Mouse (Mus musculus): ENCODE data around the gene Gdap2.

The Gdap2 gene

GRCm38 (mm10) chr3:100162315-100163105 is at the start of gene Gdap2, which contains the start of gene Wdr3:
Gdap2 (plus strand) TSS chr3:100162381.
Wdr3 (minus strand) TSS chr3:100162407.
- peak; percentile 93 to 95 for DNase-seq

DNA sequence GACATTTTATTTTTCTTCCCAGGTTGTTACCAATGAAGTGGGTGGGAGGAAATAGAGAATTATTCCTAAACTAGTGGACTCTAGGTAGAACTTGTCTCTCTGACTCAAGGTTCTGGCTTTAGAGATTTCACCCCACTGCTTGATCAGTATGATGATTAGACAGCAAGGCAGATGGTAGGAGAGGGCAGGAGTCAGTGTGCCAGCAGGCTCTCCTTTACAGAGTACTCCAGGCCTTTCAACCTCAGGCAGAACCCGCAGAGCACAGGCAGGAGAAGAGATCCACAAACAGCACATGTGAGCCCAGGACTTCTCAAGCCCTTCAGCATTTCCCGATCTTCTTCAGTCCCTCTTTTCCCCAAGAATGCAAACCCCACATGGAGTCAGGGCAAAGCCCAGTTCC is 43.5 kb upstream of the Gdap2 start:
- peak; percentile 29 to 49 for DNase-seq

- peak; percentile 59 to 75 for DNase-seq
These were observed 40.2 kb upstream of the Gdap2 start for GRCm38 (mm10) chr3:100121961-100122360.

DNA sequence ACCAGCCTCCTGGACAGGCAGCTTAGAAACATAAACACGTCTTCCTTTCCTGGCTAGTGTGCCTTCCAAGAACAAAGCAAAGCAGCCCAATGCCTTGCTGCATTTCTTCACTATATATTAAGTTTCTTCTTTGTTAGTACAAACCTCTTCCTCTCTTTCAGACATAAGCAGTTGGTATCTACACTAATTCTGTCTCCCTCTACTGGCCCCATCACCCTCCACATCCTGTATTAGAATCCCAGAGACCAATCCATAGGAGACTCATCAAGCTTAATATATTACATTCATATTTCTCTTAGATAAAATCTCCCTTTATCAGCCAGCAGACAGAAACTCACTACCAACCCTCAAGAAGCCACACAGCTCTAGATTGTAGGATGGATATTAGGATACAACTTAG is 39.7 kb upstream of the Gdap2 start:
- DNase-seq, result no peak

- DNase-seq, result no peak
These were observed 1.3 kb upstream of the Gdap2 start for GRCm38 (mm10) chr3:100160682-100161445.

- DNase-seq, result no peak
These were observed 391 bp upstream of the Gdap2 start for GRCm38 (mm10) chr3:100161665-100162314.

GRCm38 (mm10) chr3:100163556-100163955 is 1.4 kb downstream of the Gdap2 start:
- peak in 1 of 2 experiments; percentile 13 for DNase-seq

DNA sequence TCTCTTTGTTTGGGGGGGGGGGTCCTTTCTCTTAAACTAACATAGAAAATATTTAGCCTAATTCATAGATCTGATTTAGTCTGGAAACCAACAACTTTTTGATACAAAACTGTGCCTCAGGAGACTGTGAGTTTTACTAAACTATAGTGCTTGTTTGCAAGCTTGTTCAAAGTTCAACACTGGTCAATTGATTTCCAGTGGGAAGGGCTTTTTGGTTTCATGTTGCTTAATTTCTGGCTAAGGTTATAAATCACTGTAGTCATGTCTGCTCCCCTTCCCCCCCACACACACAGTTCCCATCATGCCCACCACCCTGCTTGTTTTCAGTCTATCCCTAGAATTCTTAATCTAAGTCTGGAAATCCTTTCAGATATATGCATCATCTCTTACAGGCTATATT is 2.8 kb downstream of the Gdap2 start:
- DNase-seq, result no peak

- no peak for DNase-seq
These were observed 13.8 kb downstream of the Gdap2 start for GRCm38 (mm10) chr3:100176031-100176430.

GRCm38 (mm10) chr3:100180471-100180870 is 18.3 kb downstream of the Gdap2 start:
- DNase-seq, result no peak

DNA sequence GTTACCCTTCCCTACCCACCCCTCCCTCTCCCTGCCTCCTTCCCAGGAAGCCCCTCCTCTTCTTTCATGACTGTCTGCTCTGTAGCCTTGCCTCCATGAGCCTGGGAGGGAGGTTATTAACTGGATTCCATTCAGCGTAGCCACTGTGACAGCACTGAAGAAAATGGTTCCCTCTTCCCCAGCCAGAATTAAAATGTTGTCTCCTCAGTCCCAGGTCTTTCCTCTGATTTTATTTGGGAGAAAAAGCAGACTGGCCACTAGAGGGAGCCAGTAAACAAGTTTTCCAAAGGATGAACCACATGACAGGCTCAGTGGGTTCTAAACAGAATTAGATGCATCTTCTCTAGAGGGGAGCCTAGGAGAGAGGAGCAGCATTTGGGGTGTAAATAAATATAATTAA is 27.3 kb downstream of the Gdap2 start:
- peak; percentile 34 to 71 for DNase-seq

DNA sequence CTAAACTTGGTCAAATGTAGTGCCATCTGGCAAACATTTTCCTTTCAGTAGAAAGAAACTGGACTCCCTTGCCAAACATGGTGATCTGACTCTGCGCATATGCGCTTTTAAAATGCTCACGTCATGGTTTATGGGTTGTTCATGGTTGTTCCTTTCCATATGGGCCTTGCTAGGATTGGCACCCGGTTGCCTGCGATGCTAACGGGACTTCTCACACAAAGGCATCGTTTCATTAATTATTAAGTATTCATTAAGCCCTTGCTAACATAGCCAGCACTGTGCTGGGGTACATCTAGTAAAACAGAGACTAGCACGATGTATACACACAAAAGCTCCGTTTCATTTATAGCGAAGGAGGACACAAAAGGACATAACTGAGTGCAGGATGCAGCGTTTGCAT is 27.7 kb downstream of the Gdap2 start:
- no peak for DNase-seq

GRCm38 (mm10) chr3:100194210-100194609 is 32.0 kb downstream of the Gdap2 start:
- no peak for DNase-seq

GRCm38 (mm10) chr3:100201554-100201953 is 39.4 kb downstream of the Gdap2 start:
- DNase-seq, result no peak

GRCm38 (mm10) chr3:100206973-100207372 is 44.8 kb downstream of the Gdap2 start:
- DNase-seq, result no peak

- no peak for DNase-seq
These were observed 53.3 kb downstream of the Gdap2 start for GRCm38 (mm10) chr3:100215469-100215868.

DNA sequence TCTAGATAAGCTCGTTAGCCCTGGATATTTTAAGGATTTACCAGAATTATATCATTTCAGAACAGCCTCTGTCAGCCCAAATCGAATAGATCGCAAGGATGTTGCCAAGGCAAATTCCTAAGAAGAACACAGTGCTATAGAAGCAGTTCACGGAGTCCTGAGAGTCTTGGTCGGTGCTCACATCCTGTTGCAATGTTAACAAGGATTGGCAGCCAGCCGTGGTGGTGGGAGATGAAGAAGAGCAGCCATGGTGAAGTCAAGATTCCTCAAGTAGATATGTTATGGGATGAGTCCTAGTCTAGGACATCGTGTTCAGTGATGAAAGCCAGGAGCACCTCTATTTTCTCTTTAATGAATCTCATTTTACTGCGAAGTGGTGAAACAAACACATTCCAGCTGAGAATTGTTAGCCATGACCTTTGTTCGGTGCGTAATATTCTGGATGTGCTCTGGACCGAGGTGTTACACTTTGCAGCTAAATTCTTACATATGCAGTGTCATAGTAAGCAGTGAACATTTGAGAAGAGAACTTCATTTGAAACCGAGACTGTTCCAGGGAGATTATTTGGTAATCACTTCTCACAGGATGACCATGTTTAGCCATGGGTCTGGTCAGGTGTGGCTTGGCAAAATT is 63.3 kb downstream of the Gdap2 start:
- DNase-seq, result no peak

DNA sequence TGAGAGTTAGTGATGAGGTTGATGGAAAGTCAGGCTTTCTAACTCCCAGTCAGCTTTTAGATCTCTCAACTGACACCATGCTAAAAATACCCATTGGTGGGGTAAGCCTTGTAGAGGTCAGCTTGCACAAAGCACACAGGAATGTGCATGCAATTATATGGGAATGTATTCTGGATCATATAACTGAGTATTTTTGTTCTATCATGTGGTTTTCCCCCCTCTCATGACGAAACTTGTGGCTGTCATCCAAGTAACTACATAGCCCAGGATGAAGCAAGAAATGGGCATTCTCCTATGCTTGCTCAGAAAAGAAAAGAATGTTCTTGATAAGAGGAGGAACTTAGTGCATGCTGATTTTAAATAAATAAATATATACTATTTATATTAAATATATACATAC is 65.3 kb downstream of the Gdap2 start:
- no peak for DNase-seq

DNA sequence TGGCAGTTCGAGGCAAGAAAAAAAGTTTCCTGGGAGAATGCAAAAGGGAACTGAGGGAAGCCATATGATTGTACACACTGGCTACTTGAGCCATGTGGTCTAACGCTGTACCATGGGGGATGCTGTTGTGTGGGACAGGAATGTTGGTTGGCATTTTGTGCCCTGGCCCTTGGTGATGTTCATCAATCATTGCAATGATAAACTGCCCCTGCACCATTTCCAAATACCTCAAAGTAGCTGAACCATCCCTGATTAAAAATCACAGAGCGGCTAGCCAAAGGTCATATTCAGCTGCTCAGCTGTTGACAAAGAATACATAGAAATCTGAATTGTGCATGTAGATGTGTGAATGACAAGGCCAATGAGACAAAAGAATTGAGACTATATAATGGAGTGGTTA is 66.8 kb downstream of the Gdap2 start:
- no peak for DNase-seq

DNA sequence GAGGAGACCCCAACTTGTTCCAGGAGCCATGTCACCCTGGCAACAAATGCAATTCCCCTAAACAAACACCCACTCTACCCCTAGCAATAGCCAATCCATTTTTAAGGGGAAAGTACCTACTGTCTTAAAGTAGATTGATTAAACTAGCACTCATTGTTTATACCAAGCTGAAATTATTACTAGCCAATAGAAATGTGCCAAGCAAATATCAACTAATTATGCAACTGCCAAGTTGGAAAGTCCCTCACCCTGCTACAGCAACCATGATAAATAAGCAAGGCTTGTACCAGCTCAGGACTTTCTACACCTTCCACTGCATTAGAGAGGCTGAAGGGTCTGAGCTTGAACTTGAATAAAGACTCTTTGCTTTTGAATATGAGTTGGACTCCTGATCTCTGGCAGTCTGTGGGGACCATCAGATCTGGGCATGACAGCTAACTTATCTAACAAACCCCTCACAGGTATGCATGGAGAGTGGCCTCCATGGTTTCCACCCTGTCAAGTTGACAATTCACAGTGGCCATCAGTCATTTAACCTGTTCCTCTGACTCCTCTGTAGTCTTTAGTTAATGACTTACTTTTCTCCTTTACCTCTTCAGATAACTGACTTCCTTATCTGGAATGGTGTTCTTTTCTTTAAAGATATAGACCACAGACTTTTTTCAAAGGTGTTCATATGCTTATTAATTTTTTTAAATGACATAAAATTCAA is 74.7 kb downstream of the Gdap2 start:
- DNase-seq, result no peak

GRCm38 (mm10) chr3:100242230-100242629 is 80.0 kb downstream of the Gdap2 start:
- no peak for DNase-seq

DNA sequence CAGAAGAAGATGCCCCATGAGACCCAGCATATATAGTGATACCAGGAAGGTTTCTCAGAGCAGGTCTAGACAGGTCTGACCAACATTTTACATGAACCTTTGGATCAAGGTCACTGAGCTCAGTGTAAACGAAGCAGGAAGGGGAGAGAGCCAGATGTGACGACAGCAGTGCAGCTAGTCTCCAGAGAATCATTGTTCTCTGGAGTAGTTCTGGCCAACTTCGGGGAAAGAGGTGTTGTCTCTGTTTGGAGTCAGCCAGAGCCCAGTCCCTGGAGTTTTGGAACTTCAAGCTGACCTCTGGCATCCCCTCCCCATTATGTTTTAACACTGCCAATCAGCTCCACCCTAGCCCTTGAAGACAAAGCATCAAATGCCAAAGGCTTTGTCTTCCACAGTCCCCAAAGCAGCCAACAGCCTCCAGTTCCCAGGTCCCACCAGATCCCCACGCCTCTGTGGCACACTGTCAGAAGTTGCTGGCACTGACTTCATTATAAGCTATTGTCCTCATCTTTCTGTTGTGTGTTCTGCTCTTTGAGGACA is 84.2 kb downstream of the Gdap2 start:
- DNase-seq, result no peak
